Mouse (Mus musculus): ENCODE results near the gene Cdip1. TPM values are rescaled to one million over a fixed set of nuclear protein-coding genes. Genes with fewer than 3 reads are reported as not detected.

Cdip1 gene
- polyA plus RNA-seq, 1 experiment = 91.1 TPM

DNA sequence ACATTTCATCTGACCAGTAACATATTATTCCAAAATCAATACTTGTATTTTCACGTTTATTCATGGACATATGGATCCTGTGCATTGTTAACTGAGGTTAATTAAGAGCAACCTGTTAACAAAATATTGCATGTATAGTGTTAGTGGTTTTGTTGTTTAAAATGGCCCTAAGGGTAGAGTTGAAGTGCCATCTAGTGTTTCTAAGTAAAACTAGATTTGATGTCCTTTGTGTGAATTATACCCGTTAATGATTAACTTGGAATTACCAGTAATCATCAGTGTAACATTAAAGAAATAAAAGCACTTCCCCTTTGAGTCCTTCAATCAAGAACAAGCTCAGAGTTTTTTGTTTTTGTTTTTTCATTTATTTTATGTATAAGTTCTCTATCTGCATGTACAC is 1.2 kb upstream of the Cdip1 start:
- no peak for TF ChIP-seq CTCF (IDR thresholded peaks at IDR 0.05; ENCODE audit: borderline replicate concordance, extremely low read depth, insufficient read depth, insufficient read length)
- TF ChIP-seq POLR2A (IDR thresholded peaks at IDR 0.05; ENCODE audit: borderline replicate concordance, extremely low read depth, insufficient read depth, insufficient read length, poor library complexity, severe bottlenecking) = no peak
- DNase-seq (ENCODE audit: low read depth) = peak; percentile 47

GRCm38 (mm10) chr16:4789311-4789768 is 752 bp downstream of the Cdip1 start:
- TF ChIP-seq POLR2A (IDR thresholded peaks at IDR 0.05; ENCODE audit: borderline replicate concordance, extremely low read depth, insufficient read depth, insufficient read length, poor library complexity, severe bottlenecking) (no peak), CTCF (IDR thresholded peaks at IDR 0.05; ENCODE audit: borderline replicate concordance, extremely low read depth, insufficient read depth, insufficient read length) (no peak)
- no peak for DNase-seq (ENCODE audit: low read depth)

DNA sequence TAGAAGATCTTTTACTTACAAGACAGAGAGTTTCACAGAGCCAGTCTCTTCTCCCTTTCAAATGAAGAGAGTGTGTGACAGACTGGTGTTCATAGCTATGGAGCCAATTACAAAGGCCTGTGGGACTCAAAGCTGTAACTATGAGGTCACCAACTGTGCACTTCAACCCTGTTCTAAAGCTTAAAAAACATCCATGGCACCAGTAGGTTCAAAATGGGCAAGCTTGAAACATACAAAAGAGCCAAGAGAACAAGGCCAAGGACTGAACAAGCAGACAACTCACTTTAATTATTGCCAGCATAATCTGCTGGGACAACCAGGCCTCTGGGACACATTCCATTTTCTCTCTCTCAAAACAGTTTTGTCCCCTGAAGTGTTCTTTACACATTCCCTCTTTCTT is 1.9 kb downstream of the Cdip1 start:
- TF ChIP-seq CTCF (IDR thresholded peaks at IDR 0.05; ENCODE audit: borderline replicate concordance, extremely low read depth, insufficient read depth, insufficient read length) (no peak), POLR2A (IDR thresholded peaks at IDR 0.05; ENCODE audit: borderline replicate concordance, extremely low read depth, insufficient read depth, insufficient read length, poor library complexity, severe bottlenecking) (no peak)
- DNase-seq (ENCODE audit: low read depth) = no peak

DNA sequence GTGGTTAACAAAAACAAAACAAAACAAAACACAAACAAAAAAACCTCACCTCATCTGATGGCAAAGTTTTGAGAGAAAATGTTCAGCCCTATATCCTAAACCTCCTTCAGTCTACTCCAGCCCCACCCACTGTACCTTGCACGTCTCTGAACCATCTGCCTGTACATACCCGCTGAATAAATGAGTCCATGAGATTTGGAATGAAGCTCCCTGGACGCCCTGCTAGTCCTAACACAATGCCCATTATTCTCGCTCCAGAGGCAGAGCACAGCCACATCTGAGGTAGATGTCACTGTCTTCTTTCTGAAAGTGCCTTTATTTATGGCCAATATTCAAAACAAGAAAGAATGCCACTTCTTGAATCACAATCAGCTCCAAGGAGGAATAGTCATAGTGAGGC is 4.4 kb downstream of the Cdip1 start:
- no peak for DNase-seq (ENCODE audit: low read depth)
- no peak for TF ChIP-seq CTCF (IDR thresholded peaks at IDR 0.05; ENCODE audit: borderline replicate concordance, extremely low read depth, insufficient read depth, insufficient read length)
- TF ChIP-seq POLR2A (IDR thresholded peaks at IDR 0.05; ENCODE audit: borderline replicate concordance, extremely low read depth, insufficient read depth, insufficient read length, poor library complexity, severe bottlenecking) = no peak

DNA sequence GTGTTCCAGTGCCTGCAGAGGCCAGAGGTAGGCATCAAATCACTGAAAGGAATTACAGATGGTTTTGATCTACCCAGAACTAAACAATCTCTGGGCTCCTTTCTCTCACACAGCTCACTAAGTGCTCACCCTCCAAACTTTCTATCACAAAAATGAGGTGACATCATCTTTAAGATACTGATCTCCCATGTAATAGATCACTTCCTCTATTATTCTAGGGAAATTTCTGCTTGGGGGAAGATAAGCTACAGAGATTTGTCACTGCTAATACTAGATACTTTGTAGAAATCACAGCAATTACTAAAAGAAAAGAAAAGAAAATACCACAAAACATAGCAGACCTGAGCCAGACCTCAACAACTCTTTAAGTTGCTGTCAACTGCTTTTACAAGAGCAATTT is 7.6 kb downstream of the Cdip1 start:
- DNase-seq (ENCODE audit: low read depth) = no peak
- TF ChIP-seq POLR2A (IDR thresholded peaks at IDR 0.05; ENCODE audit: borderline replicate concordance, extremely low read depth, insufficient read depth, insufficient read length, poor library complexity, severe bottlenecking) (no peak), CTCF (IDR thresholded peaks at IDR 0.05; ENCODE audit: borderline replicate concordance, extremely low read depth, insufficient read depth, insufficient read length) (no peak)

- no peak for TF ChIP-seq CTCF (IDR thresholded peaks at IDR 0.05; ENCODE audit: borderline replicate concordance, extremely low read depth, insufficient read depth, insufficient read length)
- no peak for TF ChIP-seq POLR2A (IDR thresholded peaks at IDR 0.05; ENCODE audit: borderline replicate concordance, extremely low read depth, insufficient read depth, insufficient read length, poor library complexity, severe bottlenecking)
- peak; percentile 71 for DNase-seq (ENCODE audit: low read depth)
Observed at GRCm38 (mm10) chr16:4781524-4782196, 8.4 kb downstream of the Cdip1 start.

GRCm38 (mm10) chr16:4778940-4779339 is 11.2 kb downstream of the Cdip1 start:
- no peak for TF ChIP-seq CTCF (IDR thresholded peaks at IDR 0.05; ENCODE audit: borderline replicate concordance, extremely low read depth, insufficient read depth, insufficient read length)

GRCm38 (mm10) chr16:4777905-4778609 is 12.0 kb downstream of the Cdip1 start:
- DNase-seq (ENCODE audit: low read depth) = no peak
- no peak for TF ChIP-seq CTCF (IDR thresholded peaks at IDR 0.05; ENCODE audit: borderline replicate concordance, extremely low read depth, insufficient read depth, insufficient read length)
- TF ChIP-seq POLR2A (IDR thresholded peaks at IDR 0.05; ENCODE audit: borderline replicate concordance, extremely low read depth, insufficient read depth, insufficient read length, poor library complexity, severe bottlenecking) = no peak

More at GRCm38 (mm10) chr16:4778940-4779339, 11.2 kb downstream of the Cdip1 start:
- DNase-seq (ENCODE audit: low read depth) = no peak

- no peak for DNase-seq (ENCODE audit: low read depth)
- TF ChIP-seq POLR2A (IDR thresholded peaks at IDR 0.05; ENCODE audit: borderline replicate concordance, extremely low read depth, insufficient read depth, insufficient read length, poor library complexity, severe bottlenecking) (no peak), CTCF (IDR thresholded peaks at IDR 0.05; ENCODE audit: borderline replicate concordance, extremely low read depth, insufficient read depth, insufficient read length) (no peak)
Observed at GRCm38 (mm10) chr16:4777171-4777904, 12.8 kb downstream of the Cdip1 start.

- peak; percentile 56 for DNase-seq (ENCODE audit: low read depth)
- TF ChIP-seq CTCF (IDR thresholded peaks at IDR 0.05; ENCODE audit: borderline replicate concordance, extremely low read depth, insufficient read depth, insufficient read length) = no peak
- no peak for TF ChIP-seq POLR2A (IDR thresholded peaks at IDR 0.05; ENCODE audit: borderline replicate concordance, extremely low read depth, insufficient read depth, insufficient read length, poor library complexity, severe bottlenecking)
Observed at GRCm38 (mm10) chr16:4773289-4773970, 16.7 kb downstream of the Cdip1 start.

GRCm38 (mm10) chr16:4768719-4769118 is 21.4 kb downstream of the Cdip1 start:
- no peak for DNase-seq (ENCODE audit: low read depth)
- TF ChIP-seq CTCF (IDR thresholded peaks at IDR 0.05; ENCODE audit: borderline replicate concordance, extremely low read depth, insufficient read depth, insufficient read length) (no peak), POLR2A (IDR thresholded peaks at IDR 0.05; ENCODE audit: borderline replicate concordance, extremely low read depth, insufficient read depth, insufficient read length, poor library complexity, severe bottlenecking) (no peak)
